Mouse (Mus musculus) midbrain, embryonic 13.5 days (tissue): ENCODE measurements around the gene Gm28051. TPM values are rescaled to one million over a fixed set of nuclear protein-coding genes. Genes with fewer than 3 reads are reported as not detected.

Source experiments
- ATAC-seq: fragments of 200-750 bp; cut with Nextera tagmentation; 2 replicates; pipeline ENCODE4 v1.8.0; 2017; ENCODE audit warnings: mild to moderate bottlenecking, moderate TSS enrichment, moderate library complexity
- H3K27ac ChIP-seq: fragments of 300-500 bp; sonication (generic); 2 replicates; pipeline ENCODE4 v1.5.1; 2015; ENCODE audit warnings: inconsistent platforms, mild to moderate bottlenecking, moderate library complexity
- H3K27me3 ChIP-seq: fragments of 300-500 bp; sonication (generic); 2 replicates; pipeline ENCODE4 v1.6.1; 2015; ENCODE audit warnings: mild to moderate bottlenecking, inconsistent platforms
- H3K36me3 ChIP-seq: fragments of 300-500 bp; sonication (generic); 2 replicates; pipeline ENCODE4 v1.6.1; 2015; ENCODE audit warnings: mild to moderate bottlenecking, inconsistent platforms
- H3K4me1 ChIP-seq: fragments of 300-500 bp; sonication (generic); replicated peaks from 2 replicates; pipeline ENCODE4 v1.6.1; 2015; ENCODE audit warnings: inconsistent platforms
- H3K4me2 ChIP-seq: fragments of 300-500 bp; sonication (generic); replicated peaks from 2 replicates; pipeline ENCODE4 v1.6.1; 2015; ENCODE audit warnings: moderate library complexity, mild to moderate bottlenecking, inconsistent platforms
- H3K4me3 ChIP-seq: fragments of 300-500 bp; sonication (generic); replicated peaks from 2 replicates; pipeline ENCODE4 v1.5.1; 2015; ENCODE audit warnings: mild to moderate bottlenecking, inconsistent platforms
- H3K9ac ChIP-seq: fragments of 300-500 bp; sonication (generic); replicated peaks from 2 replicates; pipeline ENCODE4 v1.6.1; 2015; ENCODE audit warnings: mild to moderate bottlenecking, inconsistent platforms
- H3K9me3 ChIP-seq: fragments of 300-500 bp; sonication (generic); 2 replicates; pipeline ENCODE4 v1.6.1; 2016; ENCODE audit warnings: mild to moderate bottlenecking, inconsistent platforms
- WGBS: fragments of 180-500 bp; shearing (Covaris S2); methylation state at CpG from one replicate; pipeline ENCODE4 v1.1.7; 2015; 5-methylcytosine and 5-hydroxymethylcytosine counted together
- polyA plus RNA-seq: library from polyadenylated mRNA; unstranded; fragments of >200 nt; fragmentation: Nextera tagmentation; extraction: Ambion mirVana; gene quantifications from 2 replicates; pipeline ENCODE4 v1.2.1, GENCODE M21; 2015

The Gm28051 gene
- polyA plus RNA-seq, 1 experiment from 2014 or later: not detected

GRCm38 (mm10) chr12:102691761-102692160 is 65.8 kb downstream of the Gm28051 start:
- Histone ChIP-seq H3K4me3 (no peak overlapping the region), H3K27ac (no peak overlapping the region), H3K9ac (no peak overlapping the region), H3K4me1 (peaks cover 10% of the 10 kb centered on the region), H3K27me3 (no peaks in the 10 kb centered on the region), H3K9me3 (no peaks in the 10 kb centered on the region), H3K4me2 (no peak overlapping the region), H3K36me3 (no peaks in the 10 kb centered on the region)
- no peak for ATAC-seq
- 80% methylated on average over 7 of the region's 7 CpGs for WGBS

GRCm38 (mm10) chr12:102691180-102691579 is 66.4 kb downstream of the Gm28051 start:
- no peaks in the 10 kb centered on the region for H3K36me3 ChIP-seq
- ATAC-seq: no peak
- no peak overlapping the region for H3K4me2 ChIP-seq
- peaks cover 13% of the 10 kb centered on the region for H3K4me1 ChIP-seq
- H3K27me3 ChIP-seq: no peaks in the 10 kb centered on the region
- 68% methylated on average over 11 of the region's 11 CpGs for WGBS
- no peak overlapping the region for H3K4me3 ChIP-seq
- H3K9me3 ChIP-seq: no peaks in the 10 kb centered on the region
- H3K27ac ChIP-seq: no peak overlapping the region
- H3K9ac ChIP-seq: no peak overlapping the region

DNA sequence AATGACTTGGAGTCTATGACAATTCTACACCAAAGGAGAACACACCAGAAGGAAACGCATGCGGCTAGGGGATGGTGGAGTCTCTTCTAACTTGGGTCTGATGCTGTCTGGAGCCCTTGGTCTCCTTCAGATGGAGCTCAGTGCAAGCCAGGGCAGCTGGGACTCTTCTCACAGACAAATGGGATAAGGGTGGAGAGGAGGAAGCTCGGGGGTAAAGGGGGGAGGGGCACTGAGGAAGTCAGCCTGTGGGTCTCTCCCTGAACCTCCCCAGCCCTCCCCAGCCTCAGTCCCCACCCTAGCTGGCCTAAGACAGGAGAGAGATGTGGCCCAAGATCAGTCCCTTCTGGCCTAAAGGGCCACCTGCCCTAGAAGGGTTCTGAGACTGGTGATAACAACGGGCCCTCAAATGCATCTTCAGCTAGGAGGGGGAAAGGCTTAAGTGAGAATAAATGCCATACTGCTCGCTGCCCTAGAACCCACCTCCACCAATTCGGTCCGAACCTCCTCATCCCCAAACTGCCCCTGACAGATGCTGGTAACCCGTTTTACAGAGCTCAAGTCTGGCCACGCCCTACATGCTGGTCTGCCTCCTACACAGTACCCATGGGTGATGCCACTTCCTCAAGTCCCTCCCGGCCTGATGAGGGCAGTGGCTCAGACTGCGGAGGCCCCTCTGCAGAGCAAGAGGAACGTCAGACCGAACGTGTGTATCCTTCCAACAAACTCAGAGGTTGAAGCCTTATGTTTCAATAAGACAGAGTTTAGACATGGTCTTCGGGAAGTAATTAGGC is 67.6 kb downstream of the Gm28051 start:
- no peak for ATAC-seq
- WGBS: 92% methylated on average over 15 of the region's 15 CpGs

DNA sequence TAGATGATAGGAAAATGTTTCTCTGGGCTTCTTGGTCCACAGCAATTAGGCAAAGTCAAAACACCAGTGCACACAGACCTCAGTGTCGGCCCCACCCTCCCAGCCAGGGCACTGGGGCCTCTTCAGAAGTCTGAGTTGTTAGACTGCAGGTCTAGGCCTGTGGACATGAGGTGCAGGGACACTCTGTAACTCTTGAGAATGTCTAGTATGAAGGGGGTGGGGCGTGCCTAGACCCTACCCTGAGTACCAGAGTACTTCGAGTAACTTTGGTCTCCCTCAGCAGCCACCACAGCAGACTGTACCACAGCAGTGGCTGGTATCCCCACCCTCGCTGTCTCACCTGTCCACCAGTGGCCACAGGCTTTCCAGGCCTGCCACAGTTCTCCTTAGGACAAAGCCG is 71.2 kb downstream of the Gm28051 start:
- peaks cover 30% of the 10 kb centered on the region for H3K4me1 ChIP-seq
- no peak overlapping the region for H3K27ac ChIP-seq
- no peaks in the 10 kb centered on the region for H3K9me3 ChIP-seq
- no peaks in the 10 kb centered on the region for H3K27me3 ChIP-seq
- H3K4me2 ChIP-seq: no peak overlapping the region
- no peak overlapping the region for H3K9ac ChIP-seq
- ATAC-seq: no peak
- WGBS: 97% methylated on average over 5 of the region's 5 CpGs
- H3K4me3 ChIP-seq: no peak overlapping the region
- H3K36me3 ChIP-seq: no peaks in the 10 kb centered on the region

More for the DNA sequence above, 67.6 kb downstream of the Gm28051 start:
- no peak overlapping the region for H3K9ac ChIP-seq
- no peak overlapping the region for H3K27ac ChIP-seq
- H3K36me3 ChIP-seq: no peaks in the 10 kb centered on the region
- no peak overlapping the region for H3K4me3 ChIP-seq
- H3K4me1 ChIP-seq: peaks cover 13% of the 10 kb centered on the region
- no peaks in the 10 kb centered on the region for H3K27me3 ChIP-seq
- H3K9me3 ChIP-seq: no peaks in the 10 kb centered on the region
- H3K4me2 ChIP-seq: no peak overlapping the region

DNA sequence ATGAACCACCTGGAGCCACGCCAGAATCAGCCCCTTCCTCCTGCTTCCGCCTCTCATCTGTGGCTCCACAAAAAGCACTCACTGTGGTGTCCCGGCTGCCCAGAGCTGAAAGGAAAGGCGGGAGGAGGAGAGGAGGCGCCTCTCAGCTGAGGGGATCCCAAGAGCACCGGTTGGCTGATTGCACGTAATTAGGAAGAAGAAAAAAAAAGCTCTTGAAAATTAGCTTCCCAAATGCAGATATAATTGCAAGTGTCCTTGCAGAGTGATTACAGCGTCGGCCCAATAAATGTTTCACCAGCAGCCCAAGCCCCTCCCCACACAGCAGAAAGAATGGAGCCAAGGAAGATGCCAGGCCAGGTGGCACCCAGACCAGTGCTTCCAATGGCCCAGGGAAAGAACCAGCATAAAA is 72.0 kb downstream of the Gm28051 start:
- no peak overlapping the region for H3K9ac ChIP-seq
- no peak overlapping the region for H3K4me3 ChIP-seq
- no peak overlapping the region for H3K4me2 ChIP-seq
- WGBS: 30% methylated on average over 9 of the region's 9 CpGs
- no peaks in the 10 kb centered on the region for H3K9me3 ChIP-seq
- H3K4me1 ChIP-seq: peaks cover 30% of the 10 kb centered on the region
- ATAC-seq: 0 out of 2 replicates have a peak, but pooled peaks have one; percentile 53
- peak overlapping the region; percentile 44 for H3K27ac ChIP-seq
- no peaks in the 10 kb centered on the region for H3K27me3 ChIP-seq
- H3K36me3 ChIP-seq: no peaks in the 10 kb centered on the region

DNA sequence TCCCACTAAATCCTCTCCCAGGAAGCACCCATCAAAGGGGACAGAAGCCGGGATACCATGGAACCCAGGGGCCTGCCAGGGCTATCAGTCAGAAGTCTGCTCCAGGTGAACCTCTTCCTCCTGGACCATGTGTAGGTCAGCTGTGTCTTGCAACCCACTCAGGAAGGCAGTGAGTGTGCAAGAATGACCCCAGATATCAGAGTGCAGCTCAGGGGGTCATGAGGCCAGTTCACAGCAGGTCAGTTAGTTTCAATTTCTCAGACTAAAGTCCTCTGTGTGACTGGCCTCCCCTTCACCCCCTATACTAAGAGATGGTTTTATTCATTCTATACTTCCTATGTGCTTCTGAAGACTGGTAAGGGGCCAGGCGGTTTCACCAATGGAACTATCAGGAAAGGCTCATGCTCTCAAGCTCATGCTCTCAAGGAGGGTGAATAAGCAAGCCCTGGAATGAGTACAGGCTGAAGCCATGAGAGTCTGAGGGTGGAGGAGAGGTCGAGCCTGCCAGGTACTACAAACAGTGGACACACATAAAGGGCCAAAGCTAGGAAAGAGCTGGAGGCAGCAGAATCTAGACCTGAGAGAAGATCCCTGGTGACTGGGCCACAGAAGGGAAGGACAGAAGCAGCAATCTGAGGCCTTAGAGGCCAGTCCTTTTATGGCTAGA is 72.7 kb downstream of the Gm28051 start:
- 81% methylated on average over 3 of the region's 3 CpGs for WGBS
- Histone ChIP-seq H3K4me3 (no peak overlapping the region), H3K9me3 (no peaks in the 10 kb centered on the region), H3K27ac (peak overlapping the region; percentile 44), H3K9ac (no peak overlapping the region), H3K4me1 (peaks cover 30% of the 10 kb centered on the region), H3K36me3 (no peaks in the 10 kb centered on the region), H3K27me3 (no peaks in the 10 kb centered on the region), H3K4me2 (no peak overlapping the region)
- ATAC-seq: 0 out of 2 replicates have a peak, but pooled peaks have one; percentile 4

GRCm38 (mm10) chr12:102683979-102684378 is 73.6 kb downstream of the Gm28051 start:
- H3K27me3 ChIP-seq: no peaks in the 10 kb centered on the region
- WGBS: 37% methylated on average over 5 of the region's 5 CpGs
- no peak overlapping the region for H3K4me3 ChIP-seq
- peaks cover 31% of the 10 kb centered on the region for H3K4me1 ChIP-seq
- H3K36me3 ChIP-seq: no peaks in the 10 kb centered on the region
- ATAC-seq: 0 out of 2 replicates have a peak, but pooled peaks have one; percentile 13
- H3K4me2 ChIP-seq: no peak overlapping the region
- no peaks in the 10 kb centered on the region for H3K9me3 ChIP-seq
- H3K27ac ChIP-seq: no peak overlapping the region
- peak overlapping the region; percentile 19; the same call in 1 of the 2 replicates for H3K9ac ChIP-seq

DNA sequence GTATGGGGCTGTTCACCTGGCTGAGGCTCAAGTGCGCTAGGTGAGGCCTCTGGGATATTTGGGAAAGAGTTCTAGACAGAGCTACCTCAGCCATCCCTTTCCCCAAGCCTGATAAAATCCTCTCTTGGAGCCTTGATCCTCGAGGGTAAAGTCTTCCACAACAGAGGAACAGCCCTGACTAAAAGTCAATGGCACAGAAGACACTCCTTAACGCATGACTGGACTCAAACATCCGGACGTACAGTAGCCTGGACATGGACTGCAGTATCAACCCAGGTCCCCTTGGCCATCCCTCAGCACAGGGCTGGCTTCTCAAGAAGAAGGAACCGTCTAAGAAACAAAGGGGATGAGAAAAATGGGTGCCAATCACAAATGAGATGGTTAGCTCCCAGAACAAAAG is 74.1 kb downstream of the Gm28051 start:
- Histone ChIP-seq H3K4me1 (peaks cover 35% of the 10 kb centered on the region), H3K4me2 (no peak overlapping the region)
- ATAC-seq: no peak

GRCm38 (mm10) chr12:102682722-102683299 is 74.8 kb downstream of the Gm28051 start:
- Histone ChIP-seq H3K9ac (no peak overlapping the region), H3K27ac (no peak overlapping the region), H3K27me3 (no peaks in the 10 kb centered on the region), H3K4me3 (no peak overlapping the region), H3K4me1 (peaks cover 35% of the 10 kb centered on the region), H3K4me2 (no peak overlapping the region), H3K36me3 (no peaks in the 10 kb centered on the region), H3K9me3 (no peaks in the 10 kb centered on the region)
- WGBS: 80% methylated on average over 7 of the region's 7 CpGs
- ATAC-seq: no peak

More for the DNA sequence above, 74.1 kb downstream of the Gm28051 start:
- no peaks in the 10 kb centered on the region for H3K27me3 ChIP-seq
- no peak overlapping the region for H3K9ac ChIP-seq
- 70% methylated on average over 6 of the region's 6 CpGs for WGBS
- no peak overlapping the region for H3K4me3 ChIP-seq
- no peaks in the 10 kb centered on the region for H3K36me3 ChIP-seq
- H3K27ac ChIP-seq: no peak overlapping the region
- H3K9me3 ChIP-seq: no peaks in the 10 kb centered on the region

GRCm38 (mm10) chr12:102682085-102682484 is 75.5 kb downstream of the Gm28051 start:
- no peaks in the 10 kb centered on the region for H3K36me3 ChIP-seq
- no peak overlapping the region for H3K4me2 ChIP-seq
- no peak overlapping the region for H3K9ac ChIP-seq
- peaks cover 40% of the 10 kb centered on the region for H3K4me1 ChIP-seq
- H3K4me3 ChIP-seq: no peak overlapping the region
- no peaks in the 10 kb centered on the region for H3K9me3 ChIP-seq
- no peaks in the 10 kb centered on the region for H3K27me3 ChIP-seq
- no peak for ATAC-seq
- 89% methylated on average over 5 of the region's 5 CpGs for WGBS
- H3K27ac ChIP-seq: no peak overlapping the region

DNA sequence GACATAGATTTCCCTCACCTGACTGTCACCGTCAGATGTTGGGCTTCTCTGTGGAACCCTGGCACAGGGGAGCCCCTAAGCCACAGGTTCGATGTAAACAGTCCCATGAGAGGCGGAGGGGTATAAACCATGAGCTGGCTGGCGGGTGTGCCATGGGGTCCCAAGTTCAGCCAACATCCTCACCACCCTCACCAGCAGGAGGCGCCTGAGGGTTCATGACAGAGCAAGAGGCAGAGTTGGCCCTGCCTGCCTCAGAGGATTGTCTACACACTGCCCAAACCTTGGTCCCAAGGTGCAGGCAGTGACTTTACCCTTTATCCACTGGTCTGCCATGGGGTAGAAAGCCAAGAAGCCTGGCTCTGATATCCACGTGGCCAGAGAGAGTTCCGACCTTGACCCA is 76.0 kb downstream of the Gm28051 start:
- H3K4me2 ChIP-seq: no peak overlapping the region
- H3K27me3 ChIP-seq: no peaks in the 10 kb centered on the region
- no peaks in the 10 kb centered on the region for H3K36me3 ChIP-seq
- H3K4me3 ChIP-seq: no peak overlapping the region
- ATAC-seq: no peak
- H3K9ac ChIP-seq: no peak overlapping the region
- H3K27ac ChIP-seq: no peak overlapping the region
- H3K9me3 ChIP-seq: no peaks in the 10 kb centered on the region
- H3K4me1 ChIP-seq: peaks cover 45% of the 10 kb centered on the region
- 77% methylated on average over 7 of the region's 7 CpGs for WGBS

DNA sequence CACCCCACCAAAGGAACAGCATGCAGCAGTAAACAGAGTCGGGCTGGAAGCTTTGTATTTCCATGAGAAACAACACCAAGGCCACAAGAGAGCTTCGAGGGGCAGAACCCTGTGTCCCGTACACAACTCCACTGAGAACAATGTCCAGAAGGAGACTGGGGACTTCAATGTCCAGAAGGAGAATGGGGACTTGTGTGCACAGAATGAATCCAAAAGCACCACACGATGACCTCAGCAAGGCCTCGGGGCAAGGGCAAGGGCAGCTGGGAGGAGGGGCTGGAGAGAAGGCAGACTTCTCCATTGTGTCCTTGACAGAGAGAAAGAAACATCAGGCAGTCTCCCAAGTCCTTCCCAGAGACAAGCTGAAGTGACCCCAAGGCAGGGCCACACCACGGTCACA is 78.7 kb downstream of the Gm28051 start:
- no peak for ATAC-seq
- Histone ChIP-seq H3K36me3 (peaks cover 13% of the 10 kb centered on the region), H3K4me3 (no peak overlapping the region), H3K9ac (no peak overlapping the region), H3K9me3 (no peaks in the 10 kb centered on the region), H3K27ac (no peak overlapping the region), H3K4me1 (peaks cover 20% of the 10 kb centered on the region), H3K27me3 (no peaks in the 10 kb centered on the region), H3K4me2 (no peak overlapping the region)
- 24% methylated on average over 6 of the region's 6 CpGs for WGBS
